Mouse (Mus musculus): ENCODE data around the gene Phxr2.

GRCm38 (mm10) chr10:99145611-99146010, 19.5 kb upstream of the Phxr2 start:
- TF ChIP-seq CTCF (conservative IDR thresholded peaks at IDR 0.05 in 1 of 2, IDR thresholded peaks at IDR 0.05 in 1 of 2; ENCODE audit: low read depth in 2 of 2, low read length in 2 of 2): no peak
- TF ChIP-seq ZMIZ1 (IDR thresholded peaks at IDR 0.05; ENCODE audit: low read depth, low read length): no peak
- TF ChIP-seq E2F4 (IDR thresholded peaks at IDR 0.05; ENCODE audit: insufficient replicate concordance, low read depth, low read length): no peak
- no peak for TF ChIP-seq POLR2A (IDR thresholded peaks at IDR 0.05; ENCODE audit: low read depth, low read length)
- TF ChIP-seq CHD2 (IDR thresholded peaks at IDR 0.05; ENCODE audit: low read length): no peak
- TF ChIP-seq TBP (conservative IDR thresholded peaks at IDR 0.05; ENCODE audit: low read depth, low read length): no peak
- TF ChIP-seq ZNF384 (IDR thresholded peaks at IDR 0.05; ENCODE audit: low read depth, low read length): no peak
- no peak for TF ChIP-seq ZKSCAN1 (IDR thresholded peaks at IDR 0.05; ENCODE audit: borderline replicate concordance, low read depth, low read length)

Data from CH12.LX (cell line).